Mouse (Mus musculus) C2C12 (cell line): ENCODE measurements around the gene Synm.

Source experiments
- CEBPB ChIP-seq: IDR thresholded peaks from one replicate; pipeline ENCODE4 v1.6.1; 2011; ENCODE audit warnings: low read depth, mild to moderate bottlenecking, control low read depth, moderate library complexity
- CTCF ChIP-seq: IDR thresholded peaks from one replicate; pipeline ENCODE4 v1.5.1; 2011; ENCODE audit not compliant: control insufficient read depth, insufficient read depth, insufficient read length
- FOSL1 ChIP-seq: IDR thresholded peaks from one replicate; pipeline ENCODE4 v1.8.0; 2011; ENCODE audit warnings: mild to moderate bottlenecking, low read length; ENCODE audit not compliant: poor library complexity, insufficient read depth, severe bottlenecking
- MYOD1 ChIP-seq: IDR thresholded peaks from one replicate; pipeline ENCODE4 v1.6.1; 2011; ENCODE audit warnings: low read depth; ENCODE audit not compliant: control insufficient read depth, insufficient read length
- USF1 ChIP-seq: IDR thresholded peaks from one replicate; pipeline ENCODE4 v1.6.1; 2011; ENCODE audit warnings: low read depth, mild to moderate bottlenecking, control low read depth, moderate library complexity

- TF ChIP-seq CTCF (no peak), MYOD1 (no peak), USF1 (no peak), CEBPB (no peak), FOSL1 (no peak)
Observed at GRCm38 (mm10) chr7:67768125-67768524, 8.6 kb upstream of the Synm start.
